Mouse (Mus musculus): ENCODE measurements around the gene Add3.

The Add3 gene

GRCm38 (mm10) chr19:53194751-53195520, 54.7 kb downstream of the Add3 start:
- DNase-seq = no peak

DNA sequence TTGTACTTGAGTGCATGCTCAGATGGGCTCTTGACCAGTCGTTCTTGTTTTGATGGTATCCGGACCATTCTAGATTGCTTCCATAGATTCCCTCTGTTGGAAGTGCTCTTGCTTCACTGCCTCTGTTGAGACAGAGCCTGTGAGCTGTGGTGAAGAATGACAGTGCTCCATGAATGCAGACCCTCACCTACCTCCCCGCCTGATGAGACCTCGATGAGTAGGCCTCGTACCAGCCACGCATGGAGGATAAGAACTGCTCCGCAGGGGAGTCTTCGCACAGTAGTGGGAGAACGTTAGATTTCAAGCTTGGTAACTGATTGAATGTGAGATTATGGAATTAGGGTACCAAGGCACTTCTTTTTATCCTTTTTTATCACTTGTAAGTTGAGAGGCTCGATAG, 56.7 kb downstream of the Add3 start:
- DNase-seq = no peak

- peak; percentile 58 for DNase-seq
Measured at GRCm38 (mm10) chr19:53197766-53198165, 57.5 kb downstream of the Add3 start.

DNA sequence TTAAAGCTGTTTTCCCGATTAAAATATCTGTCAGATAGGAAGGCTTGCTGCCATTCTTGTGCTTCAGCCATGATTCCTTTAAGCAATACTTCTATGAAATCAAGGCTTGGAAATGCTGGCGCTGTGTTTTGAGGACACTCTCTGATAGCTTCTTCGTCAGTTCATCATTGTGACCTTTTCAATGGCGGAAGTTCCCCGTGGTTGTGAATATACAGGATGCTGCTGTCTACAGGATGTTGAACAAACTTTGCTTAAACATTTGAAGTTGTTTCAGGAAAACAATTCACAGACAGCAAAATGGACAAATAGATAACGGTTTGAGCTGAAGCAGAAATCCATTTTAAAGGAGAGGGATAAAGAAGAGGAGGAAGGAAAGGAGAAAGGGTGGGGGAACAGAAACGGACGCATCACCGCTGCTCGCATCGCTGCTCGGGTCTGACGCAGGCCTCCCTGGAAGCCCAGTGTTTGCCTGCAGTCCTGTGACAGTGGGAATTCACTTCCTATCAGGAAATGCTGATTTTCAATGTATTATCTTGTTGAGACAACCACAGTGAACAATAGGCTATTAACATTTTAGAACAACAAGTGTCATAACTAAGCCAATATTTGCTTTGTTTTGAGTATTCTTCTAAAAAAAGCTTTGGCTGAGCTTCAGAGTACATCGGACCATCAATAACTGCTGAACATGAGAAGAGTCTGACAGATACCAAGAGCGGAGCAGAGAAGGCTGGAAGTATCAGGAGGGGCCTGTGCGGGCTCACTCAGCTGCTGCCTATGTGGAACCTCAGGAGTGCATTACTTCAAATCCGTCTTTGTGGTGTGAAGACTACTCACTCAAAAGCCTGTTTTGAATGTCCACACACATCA, 58.7 kb downstream of the Add3 start:
- DNase-seq = no peak

GRCm38 (mm10) chr19:53199711-53200110, 59.5 kb downstream of the Add3 start:
- DNase-seq = no peak

DNA sequence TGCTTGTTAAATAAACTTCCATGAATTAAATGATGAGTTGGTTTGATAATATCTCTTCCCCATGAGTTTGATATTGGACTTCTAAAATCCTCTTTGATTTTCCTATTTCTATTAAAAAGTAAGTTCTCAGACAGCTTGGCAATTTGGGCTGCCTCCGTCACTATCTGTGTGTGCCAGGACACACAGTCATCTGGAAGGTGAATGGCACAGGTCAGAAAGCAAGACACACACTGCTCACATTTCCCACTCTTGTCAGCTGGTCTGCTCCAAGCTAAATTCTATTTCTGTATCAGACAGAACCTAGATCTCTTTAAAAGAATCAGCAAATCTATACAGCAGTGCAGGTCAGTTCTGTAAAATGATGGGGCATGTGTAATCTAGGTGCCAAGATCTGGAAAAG, 61.9 kb downstream of the Add3 start:
- no peak for DNase-seq

GRCm38 (mm10) chr19:53206986-53207385, 66.7 kb downstream of the Add3 start:
- no peak for DNase-seq

GRCm38 (mm10) chr19:53208830-53209229, 68.6 kb downstream of the Add3 start:
- DNase-seq = no peak

GRCm38 (mm10) chr19:53210251-53210650, 70.0 kb downstream of the Add3 start:
- no peak for DNase-seq

GRCm38 (mm10) chr19:53215352-53215751, 75.1 kb downstream of the Add3 start:
- DNase-seq = no peak

- no peak for DNase-seq
Measured at GRCm38 (mm10) chr19:53216761-53217538, 76.7 kb downstream of the Add3 start.

DNA sequence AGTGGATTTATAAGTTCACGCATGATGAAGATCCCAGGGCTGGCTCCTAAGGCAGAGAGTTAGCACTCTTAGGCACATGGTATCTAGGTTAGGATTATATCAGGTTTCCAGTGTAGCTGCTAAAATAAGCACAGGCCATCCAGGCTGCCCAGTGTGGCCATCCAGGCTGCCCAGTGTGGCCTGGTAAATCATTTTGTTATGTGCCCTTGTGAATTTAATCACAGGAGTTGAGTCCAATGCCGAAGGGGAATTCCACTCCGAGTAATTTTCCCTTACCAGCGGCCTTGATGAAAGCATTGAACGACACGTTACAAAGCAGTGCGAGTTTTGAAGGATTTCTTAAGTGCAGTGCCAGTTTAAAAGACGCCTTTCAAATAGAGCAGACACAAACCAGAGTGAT, 77.6 kb downstream of the Add3 start:
- DNase-seq = peak; percentile 76

DNA sequence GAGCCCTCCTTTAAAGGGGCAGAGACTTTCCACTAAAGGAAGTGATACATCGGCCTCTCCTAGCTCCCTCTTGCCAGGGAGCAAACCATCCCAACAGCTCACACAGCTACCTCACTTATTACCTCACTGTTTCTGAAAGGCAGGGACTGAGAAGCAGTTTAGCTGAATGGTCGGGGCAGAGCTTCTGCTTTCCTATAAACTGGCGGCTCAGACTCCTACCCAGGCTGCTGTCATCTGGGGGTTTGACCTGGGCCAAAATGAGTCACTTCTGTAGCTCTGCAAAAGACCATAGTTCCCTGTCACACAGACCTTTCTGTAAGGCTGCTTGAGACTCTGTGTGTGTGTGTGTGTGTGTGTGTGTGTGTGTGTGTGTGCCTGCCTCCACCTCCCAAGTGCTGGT, 79.1 kb downstream of the Add3 start:
- no peak for DNase-seq

DNA sequence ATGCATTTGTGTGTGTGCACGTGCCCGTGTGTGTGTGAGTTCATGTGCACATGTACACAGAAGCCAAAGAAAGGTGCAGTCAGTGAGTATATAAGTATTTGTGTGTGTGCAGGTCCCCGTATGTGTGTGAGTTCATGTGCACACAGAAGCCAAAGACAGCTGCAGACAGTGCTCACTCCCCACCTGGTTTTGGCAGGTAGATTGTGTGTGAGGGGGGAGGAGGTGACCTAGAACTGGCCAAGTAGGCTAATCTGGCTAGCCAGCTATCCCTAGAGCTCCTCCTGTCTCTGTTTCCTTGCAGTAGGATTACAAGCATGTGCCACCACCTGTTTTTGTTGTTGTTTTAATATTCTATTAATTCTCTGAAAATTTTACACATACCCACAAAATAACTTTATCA, 80.9 kb downstream of the Add3 start:
- no peak for DNase-seq

DNA sequence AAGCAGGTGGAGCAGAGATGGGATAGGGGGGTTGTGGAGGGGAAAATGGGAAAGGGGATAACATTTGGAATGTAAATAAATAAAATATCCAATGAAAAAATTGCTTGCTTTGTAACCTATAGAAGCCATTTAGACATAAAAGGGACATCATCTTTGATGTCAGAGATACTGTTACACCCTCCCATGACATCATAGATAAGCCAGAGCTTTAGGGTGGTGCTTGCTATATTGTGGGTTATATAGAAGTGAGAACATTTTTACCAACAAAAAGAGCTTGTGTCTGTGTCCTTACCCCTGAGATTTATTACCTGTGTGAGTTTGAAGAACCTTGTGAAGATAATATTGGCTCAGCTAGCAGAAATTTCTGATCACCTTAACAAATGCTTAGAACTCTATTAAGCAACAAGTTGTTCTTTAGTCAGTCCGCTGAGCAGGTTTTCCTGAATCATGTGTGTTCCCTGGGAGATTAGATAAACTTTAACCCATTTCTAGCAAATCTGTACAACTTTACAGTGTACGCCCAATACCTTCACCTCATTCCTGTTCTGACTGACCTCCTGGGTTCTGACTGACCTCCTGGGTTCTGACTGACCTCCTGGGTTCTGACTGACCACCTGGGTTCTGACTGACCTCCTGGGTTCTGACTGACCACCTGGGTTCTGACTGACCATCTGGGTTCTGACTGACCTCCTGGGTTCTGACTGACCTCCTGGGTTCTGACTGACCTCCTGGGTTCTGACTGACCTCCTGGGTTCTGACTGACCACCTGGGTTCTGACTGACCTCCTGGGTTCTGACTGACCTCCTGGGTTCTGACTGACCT, 85.2 kb downstream of the Add3 start:
- DNase-seq = peak; percentile 65

DNA sequence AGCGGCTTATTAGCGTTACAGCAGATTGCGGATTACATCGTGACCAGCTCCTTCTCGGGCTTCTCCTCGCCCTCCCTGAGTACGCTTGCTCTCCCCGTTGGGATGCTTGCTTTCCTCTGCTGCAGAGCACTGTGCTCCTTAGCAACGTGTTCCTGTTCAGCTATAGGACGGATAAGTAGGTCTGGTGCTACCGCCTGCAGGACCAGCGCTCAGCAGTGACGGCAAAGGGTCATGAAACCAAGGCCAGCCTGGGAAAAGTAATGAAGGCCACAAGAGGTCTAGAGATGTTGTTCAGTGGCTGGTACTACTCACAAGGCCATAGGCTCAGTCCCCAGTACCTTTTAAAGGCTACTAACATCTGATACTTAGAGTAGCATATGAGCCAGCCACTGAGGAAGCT, 86.4 kb downstream of the Add3 start:
- no peak for DNase-seq

DNA sequence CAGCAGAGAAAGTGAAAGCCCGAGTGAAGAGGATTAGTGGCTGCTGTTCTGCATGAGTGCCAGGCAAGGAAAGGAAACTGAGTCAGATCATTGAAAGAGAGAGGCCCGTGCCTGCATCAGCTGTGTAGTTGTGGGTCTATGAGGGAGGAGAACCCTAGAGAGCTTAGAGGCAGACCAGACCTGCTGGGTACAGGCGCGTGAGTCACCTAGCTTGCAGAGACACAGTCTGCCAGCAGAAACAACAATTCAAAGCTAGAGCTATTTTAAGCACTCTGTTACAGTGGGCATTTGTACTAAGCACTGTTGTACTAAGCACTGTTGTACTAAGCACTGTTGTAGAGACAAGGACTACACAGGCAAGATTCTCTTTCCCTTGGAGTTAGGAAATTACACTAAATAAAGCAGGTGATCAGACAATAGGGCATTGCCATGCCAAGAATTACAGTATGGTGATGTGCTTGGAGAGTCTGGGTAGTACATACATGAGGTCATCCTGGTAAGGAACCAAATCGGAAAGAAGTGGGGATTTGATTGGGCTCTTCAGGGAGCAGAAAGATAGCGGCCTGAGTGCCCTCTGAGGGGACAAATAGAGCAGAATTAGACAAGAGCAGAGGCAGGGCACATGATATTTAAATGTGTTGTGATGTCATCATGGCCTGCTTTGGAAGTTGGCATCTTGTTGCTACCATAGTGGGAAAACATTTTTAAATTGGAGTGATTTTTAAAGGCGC, 88.0 kb downstream of the Add3 start:
- DNase-seq = no peak

GRCm38 (mm10) chr19:53230942-53231815, 90.9 kb downstream of the Add3 start:
- DNase-seq = no peak

GRCm38 (mm10) chr19:53233586-53233985, 93.3 kb downstream of the Add3 start:
- no peak for DNase-seq

- no peak for DNase-seq
Measured at GRCm38 (mm10) chr19:53241806-53242205, 101.6 kb downstream of the Add3 start.

DNA sequence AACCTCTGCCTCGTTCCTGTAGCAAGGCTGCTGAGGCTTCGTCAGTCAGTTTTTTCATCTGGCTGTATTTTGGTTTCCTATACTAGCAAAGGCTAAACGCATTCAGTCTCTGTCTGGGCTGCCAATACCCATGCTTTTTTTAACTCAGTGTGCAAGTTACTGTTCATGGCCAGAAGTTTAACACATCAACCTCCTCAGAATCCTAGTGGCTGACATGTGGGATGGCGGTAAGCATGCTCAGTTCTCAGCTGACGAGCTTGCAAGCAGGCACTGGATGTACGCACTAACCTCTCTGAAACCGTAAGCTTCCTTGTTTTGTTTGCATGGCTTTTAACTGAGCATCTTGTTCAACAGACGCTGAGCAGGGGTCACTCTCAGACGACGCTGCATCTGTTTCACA, 103.7 kb downstream of the Add3 start:
- DNase-seq = no peak
